Mouse (Mus musculus): ENCODE data around the gene Fam205a1. TPM values are rescaled to one million over a fixed set of nuclear protein-coding genes. Genes with fewer than 3 reads are reported as not detected.
"Not testable (repeated sequence)": the region's sequence is repeated elsewhere in the genome, so short reads cannot be mapped to it uniquely, and the experiment has no call there.

The Fam205a1 gene
- 0.11 and 0.18 TPM in 2 replicates for polyA plus RNA-seq (2012; rRNA removed)

DNA sequence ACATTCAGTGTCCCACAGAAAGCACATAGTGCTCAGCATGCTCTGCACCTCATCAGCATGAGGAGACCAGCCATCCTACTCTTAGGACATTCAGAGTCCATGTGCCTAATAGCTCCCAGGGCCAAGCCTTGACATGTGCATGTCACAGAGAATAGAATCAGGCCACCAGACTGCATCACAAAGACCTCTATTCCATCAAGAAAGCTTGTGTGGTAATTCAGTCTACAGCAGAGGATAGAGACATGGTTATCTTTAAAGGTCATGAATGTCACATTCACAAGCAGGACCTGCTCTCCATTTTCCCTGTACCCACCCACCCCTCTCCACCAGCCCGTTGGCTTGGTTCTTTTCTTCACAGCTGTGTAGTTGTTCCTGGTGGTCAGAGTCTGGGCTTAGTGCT is at the start of gene Fam205a1:
Fam205a1 (minus strand) TSS at position 101 of the 400 bp plus-strand sequence.
- DNase-seq (ENCODE audit: extremely low spot score in 1 of 2, low spot score in 1 of 2), result not testable (repeated sequence)

DNA sequence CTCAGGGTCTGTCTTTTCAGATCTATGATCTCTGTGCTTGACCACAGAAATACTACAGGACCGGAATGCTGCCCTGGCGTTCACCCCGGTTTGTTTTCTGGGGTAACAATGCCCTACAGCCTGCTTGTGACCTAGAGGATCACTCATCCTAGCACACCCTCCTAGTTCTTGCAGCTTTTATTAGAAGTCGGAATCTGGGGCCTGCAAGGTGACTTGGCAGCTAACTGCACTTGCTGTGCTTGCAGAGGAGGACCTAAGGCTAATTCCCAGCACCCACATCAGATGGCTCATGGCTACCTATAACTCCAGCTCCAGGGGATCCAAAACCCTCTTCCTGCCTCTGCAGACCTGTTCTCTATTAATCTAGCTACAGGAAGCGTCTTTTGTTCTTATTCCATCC is 49.0 kb upstream of the Fam205a1 start:
- DNase-seq (ENCODE audit: extremely low spot score in 1 of 2, low spot score in 1 of 2), result no peak

DNA sequence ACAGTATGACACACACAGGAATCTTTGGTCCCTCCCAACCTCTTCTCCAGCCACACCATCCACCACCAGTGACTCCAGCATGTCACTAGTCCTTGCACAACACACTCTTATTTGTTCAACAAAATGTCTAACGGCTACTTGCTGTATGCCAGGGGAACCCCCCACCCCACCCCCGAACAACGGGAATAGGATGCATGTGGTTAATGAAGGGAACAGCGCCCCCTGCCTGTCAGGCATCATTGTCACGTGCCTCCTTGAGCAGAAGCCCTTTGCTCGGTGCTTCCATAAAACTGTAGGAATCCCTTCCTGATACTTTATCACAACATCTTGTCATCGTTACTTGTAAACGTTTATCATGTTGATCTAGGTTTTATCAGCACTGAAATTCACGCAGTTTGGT is 48.5 kb upstream of the Fam205a1 start:
- no peak for DNase-seq (ENCODE audit: extremely low spot score in 1 of 2, low spot score in 1 of 2)

DNA sequence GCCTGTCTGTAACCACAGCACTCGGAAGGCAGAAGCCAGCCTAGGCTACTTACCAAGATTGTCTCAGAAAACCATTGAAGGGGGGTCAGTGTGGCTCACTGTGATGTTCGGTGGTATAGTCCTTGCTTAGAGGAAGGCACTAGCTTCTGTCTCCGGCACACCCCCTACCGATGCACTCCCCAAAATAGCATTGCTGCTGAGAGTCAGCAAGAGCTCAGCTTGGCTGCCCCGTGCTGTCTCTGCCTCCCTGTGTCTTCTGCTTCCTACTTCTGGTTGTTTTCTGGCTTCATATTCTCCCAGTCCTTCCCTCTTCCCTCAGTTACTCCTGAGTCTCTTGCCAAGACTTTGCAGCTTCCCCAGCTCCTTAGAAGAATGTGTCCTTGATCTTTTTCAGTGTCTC is 47.2 kb upstream of the Fam205a1 start:
- DNase-seq (ENCODE audit: extremely low spot score in 1 of 2, low spot score in 1 of 2), result peak; percentile 53 to 72

DNA sequence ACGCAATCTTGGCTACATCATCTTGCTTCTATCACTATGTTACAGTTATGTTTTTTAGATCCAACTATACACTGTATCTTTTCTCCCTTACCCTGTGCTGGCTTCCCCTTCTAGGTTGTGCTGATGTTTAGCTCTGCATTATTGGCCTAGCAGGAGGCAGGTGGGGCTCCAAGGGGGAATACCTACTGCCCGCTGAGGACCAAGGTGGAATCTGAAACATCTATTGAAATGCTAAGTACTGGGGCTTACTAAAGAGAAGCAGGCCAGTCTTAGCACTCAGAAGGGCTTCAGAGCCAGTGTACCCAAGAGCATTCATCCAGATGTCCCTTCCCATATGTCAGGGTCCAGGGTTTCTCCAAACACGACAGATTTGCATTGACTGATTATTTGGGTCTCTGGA is 45.2 kb upstream of the Fam205a1 start:
- DNase-seq (ENCODE audit: extremely low spot score in 1 of 2, low spot score in 1 of 2), result no peak

DNA sequence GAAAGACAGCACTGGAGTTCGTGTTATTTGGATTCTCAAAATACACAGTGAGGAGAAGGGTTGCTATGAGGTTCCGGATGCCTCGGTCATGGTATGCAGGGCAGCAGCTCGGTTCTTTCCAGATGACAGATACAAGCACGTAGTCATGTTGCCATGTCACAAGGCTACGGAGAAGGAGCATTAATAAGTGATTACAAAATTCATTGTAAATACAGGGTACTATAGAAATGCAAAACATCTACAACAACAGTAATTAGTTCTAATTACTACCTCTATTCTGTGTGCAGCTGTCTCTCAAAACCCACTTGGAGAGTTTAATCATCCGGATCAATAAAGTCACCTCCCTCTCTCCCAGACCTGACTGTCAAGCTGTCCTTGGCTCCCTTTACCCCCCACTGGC is 41.4 kb upstream of the Fam205a1 start:
- DNase-seq (ENCODE audit: extremely low spot score in 1 of 2, low spot score in 1 of 2), result no peak

DNA sequence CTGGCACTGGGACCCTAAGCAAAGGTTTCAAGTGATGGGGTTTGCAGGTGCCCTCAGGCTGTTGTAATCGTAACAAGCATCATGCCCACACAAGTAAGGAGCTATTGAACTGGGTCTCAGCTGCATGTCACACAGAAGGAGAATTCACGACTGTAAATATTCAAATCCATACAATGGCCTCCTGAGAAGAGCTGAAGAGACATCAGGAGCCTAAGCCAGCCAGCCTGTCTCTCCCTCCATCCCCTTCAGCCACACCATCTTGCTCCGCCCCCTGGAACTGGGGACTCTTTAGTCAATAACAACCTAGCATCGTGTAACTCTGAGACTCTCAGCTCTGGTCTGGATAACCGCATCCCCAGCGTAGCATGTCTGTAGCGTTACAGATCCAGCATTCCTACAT is 37.5 kb upstream of the Fam205a1 start:
- no peak for DNase-seq (ENCODE audit: extremely low spot score in 1 of 2, low spot score in 1 of 2)

DNA sequence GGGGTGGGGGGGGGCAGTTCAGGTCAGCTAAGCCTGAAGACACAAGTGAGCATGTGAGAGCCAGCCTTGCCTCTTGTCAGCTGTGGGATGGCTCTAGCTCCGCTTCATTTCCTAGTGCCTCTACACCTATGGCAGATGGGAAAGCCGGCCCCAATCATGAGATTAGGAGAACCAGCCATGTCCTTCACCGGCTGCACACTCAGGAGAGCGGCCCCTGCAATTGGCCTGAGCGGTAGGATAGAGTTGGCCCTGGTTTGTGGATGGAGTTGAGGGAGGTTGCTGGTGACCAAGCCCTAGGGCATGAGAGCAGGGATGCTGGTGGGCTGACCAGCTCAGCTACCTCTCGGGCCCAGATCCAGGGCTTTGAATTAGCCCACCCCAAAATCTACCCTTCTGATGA is 35.1 kb upstream of the Fam205a1 start:
- no peak for DNase-seq (ENCODE audit: extremely low spot score in 1 of 2, low spot score in 1 of 2)

DNA sequence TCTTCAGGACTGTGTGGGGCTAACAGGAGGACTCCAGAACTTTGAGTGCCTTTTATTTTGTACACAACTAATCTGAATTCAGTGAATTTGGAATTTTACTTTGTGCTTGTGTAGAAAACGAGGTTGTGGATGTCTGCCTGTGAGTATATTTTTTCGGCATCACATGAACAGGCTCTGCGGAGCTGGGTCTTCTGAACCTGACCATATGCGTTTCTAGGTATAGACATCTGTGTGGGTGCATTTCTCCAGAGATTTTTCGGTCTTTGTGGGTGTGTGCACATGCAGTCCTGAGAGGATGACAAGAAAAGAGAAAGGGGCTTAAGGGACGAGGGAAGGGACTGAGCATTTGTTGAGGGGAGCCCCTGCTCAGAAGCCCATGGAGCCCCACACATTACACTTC is 33.2 kb upstream of the Fam205a1 start:
- DNase-seq (ENCODE audit: extremely low spot score in 1 of 2, low spot score in 1 of 2), result peak; percentile 40 to 60

DNA sequence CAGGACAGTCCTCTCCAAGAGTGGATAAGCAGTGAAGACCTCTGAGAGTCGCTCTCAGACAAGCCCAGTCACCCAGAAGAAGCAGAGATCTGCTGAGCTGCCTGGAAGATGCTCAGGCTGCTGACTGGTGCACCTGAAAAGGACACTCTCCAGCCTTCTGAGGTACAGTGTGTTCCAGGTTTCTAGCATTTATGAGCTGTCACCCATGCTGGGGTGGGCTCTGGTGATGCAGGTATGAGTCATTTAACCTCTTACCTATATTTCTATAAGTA is 26.9 kb upstream of the Fam205a1 start:
- no peak for DNase-seq (ENCODE audit: extremely low spot score in 1 of 2, low spot score in 1 of 2)

DNA sequence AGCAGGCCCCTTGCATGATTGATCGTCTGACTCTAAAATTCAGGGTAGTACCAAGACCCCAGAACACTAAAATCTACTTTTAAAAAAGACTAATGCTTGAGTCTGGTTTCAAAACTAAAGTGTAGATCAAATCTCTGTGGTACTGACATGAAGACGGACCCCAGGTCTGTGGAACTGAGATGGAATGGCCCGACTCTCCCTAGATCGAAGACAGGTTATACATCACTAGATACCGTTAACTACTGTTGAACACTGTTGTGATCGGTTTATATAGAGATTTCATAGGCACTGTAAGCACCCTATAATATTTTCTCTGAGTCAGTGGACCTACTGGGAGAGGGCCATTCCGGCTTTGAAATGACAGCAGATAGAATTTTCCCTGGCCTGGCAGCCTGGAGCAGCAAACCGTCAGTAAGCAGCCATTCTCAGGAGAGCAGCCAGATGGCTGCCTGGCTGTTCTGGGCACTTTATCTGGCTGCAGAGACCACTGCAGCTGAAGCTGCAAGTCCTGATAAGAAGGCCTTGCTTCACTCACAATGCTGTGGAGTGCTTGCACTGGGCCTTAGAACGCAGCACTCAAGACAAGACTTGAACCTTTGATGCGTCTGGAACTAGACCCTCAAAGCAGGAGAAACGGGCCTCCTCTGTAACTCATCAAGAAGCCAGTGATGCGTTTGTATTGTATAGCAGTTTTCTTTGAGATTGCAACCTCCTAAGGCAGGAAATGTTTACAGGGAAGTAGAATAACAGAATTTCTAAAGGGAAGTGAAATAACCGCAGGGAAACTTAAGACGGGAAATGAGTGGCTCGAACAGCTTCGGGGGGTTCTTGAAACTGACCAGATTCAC is 26.4 kb upstream of the Fam205a1 start:
- DNase-seq (ENCODE audit: extremely low spot score in 1 of 2, low spot score in 1 of 2), result no peak

DNA sequence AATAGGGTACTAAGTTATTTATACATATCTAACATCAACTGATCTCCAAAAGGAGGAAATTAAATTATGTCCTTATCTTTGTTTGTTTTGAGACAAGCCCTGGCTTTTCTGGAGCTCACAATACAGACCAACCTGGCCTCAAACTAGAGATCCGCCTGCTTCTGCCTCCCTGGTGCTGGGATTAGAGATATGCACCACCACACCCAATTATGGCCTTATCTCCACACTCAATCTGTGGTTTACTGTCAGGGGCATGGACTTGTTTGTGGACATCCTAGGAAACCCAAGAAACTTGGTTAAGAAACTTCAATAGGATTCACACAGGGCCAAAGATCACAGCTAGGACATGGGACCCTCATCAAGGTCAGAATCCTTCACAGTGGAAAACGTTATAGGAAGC is 24.0 kb upstream of the Fam205a1 start:
- no peak for DNase-seq (ENCODE audit: extremely low spot score in 1 of 2, low spot score in 1 of 2)

DNA sequence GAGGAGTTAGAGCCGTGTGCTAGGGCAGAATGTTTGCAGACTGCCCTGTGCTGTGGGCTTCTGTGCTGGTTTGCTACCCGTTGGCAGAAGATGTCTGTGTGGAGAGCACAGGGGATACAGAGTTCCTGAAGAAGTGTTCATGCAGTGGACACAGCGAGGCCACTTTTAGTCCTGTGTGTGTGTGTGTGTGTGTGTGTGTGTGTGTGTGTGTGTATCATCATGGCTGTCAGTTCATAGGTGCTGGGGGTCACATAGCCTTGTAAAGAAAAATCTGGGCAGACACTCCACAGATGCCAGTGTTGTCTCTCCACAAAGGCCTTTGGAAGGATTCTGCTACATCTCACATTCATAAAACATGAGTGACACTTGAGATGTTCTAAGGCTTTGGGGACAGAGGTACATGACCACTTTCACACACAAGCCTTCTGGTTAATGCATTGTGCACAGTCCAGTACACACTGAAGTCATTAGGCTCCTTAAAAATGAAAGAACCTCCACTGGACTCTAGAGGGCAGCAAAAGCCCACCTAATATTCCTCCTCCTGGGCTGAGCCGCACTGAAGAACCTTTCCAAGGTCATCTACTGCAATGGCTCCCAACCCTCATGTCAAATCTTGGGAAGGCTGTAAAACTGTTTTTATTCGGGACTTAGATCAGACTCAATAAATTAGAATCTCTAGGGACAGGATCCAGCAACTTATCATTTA is 23.1 kb upstream of the Fam205a1 start:
- DNase-seq (ENCODE audit: extremely low spot score in 1 of 2, low spot score in 1 of 2), result peak in 1 of 2 experiments; percentile 80

DNA sequence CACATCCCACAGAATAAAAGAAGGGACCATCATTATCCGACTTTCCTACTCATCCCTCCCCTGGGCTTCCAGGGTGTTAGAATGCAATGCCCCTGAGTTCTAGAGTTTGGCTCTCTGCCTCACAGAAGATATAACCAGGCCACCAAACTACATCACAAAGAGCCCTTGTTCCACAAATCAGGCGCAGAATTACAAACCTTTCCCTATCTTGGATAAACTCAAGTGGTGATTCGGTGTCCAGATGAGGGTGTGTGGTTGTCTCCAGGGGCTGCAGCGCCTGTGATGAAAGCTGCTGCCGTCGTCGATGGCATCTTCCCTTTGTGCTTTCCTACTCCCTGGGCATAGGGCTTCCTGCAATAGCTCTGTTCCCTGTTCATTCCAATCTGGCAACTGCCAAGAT is 20.4 kb upstream of the Fam205a1 start, which contains the start of gene Fam205c:
Fam205c (minus strand) TSS at position 101 of the 400 bp plus-strand sequence.
- DNase-seq (ENCODE audit: extremely low spot score in 1 of 2, low spot score in 1 of 2), result no peak

DNA sequence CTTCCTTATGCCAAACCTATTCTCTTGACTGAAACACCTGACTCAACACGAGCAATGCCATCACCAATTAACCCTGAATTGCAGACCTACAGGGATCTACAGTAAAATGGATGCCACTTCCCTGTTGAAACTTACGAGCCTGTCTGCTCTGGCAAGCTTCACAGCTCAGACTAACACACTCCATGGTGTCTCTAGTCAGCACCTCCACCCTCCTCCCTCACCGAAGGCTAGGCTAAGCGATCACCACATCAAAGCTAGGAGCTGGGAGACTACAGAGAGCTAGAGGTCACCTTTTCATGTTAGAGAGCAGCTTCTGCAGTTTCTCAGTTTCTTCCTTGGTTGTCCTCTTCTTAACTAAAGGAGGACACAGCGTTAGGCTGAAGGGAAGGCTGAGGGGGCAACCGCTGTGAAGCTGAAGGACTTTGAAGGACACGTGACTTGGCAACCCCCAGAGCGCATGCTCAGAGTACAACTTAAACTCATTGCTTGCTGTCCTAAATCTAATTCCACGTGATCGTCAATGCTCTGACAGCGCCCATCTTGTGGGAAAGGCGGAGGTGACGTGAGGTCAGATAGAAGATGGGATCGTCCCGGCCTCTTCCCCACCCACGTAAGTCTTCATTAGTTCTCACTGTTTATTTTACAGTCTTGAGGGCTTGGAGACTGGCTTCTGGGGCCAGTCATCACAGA is 19.2 kb upstream of the Fam205a1 start:
- no peak for DNase-seq (ENCODE audit: extremely low spot score in 1 of 2, low spot score in 1 of 2)

DNA sequence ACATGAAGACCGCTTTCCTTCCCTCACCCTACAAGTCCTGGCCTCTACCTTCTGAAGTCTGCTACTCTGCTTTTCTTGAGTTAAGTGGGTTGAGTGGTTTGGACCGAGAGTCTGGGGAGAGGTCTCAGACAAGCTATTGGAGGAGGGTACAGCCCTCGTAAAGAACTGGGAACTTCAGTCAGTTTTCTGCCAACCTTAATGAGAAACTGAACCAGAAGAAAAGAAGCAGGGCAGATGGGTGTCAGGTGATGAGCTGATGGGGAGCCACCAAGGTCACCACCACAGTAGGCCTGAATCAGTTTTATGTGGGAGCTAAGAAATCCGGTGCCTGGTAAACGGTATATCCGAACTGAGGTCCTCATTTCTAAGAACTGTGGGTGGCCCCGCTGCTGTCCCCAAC is 18.5 kb upstream of the Fam205a1 start:
- DNase-seq (ENCODE audit: extremely low spot score in 1 of 2, low spot score in 1 of 2), result no peak

DNA sequence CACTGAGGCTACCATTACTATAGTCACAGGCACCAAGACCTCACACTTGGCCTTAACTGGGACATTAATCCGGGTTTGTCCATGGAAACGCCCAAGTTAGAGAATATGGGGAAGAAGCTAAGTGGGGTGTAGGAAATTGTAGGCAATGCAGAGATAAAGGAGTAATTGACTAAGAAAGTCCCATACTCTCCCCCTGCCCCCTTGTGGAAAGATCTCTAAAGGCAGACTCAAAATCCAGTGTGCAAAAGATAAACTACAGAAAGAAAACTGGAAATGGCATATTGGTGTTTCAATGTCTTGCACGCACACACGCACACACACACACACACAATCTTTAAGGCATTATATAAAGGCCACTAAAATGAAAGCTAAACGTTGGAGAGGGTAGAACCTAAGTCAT is 17.1 kb upstream of the Fam205a1 start:
- peak in 1 of 2 experiments; percentile 15 for DNase-seq (ENCODE audit: extremely low spot score in 1 of 2, low spot score in 1 of 2)

DNA sequence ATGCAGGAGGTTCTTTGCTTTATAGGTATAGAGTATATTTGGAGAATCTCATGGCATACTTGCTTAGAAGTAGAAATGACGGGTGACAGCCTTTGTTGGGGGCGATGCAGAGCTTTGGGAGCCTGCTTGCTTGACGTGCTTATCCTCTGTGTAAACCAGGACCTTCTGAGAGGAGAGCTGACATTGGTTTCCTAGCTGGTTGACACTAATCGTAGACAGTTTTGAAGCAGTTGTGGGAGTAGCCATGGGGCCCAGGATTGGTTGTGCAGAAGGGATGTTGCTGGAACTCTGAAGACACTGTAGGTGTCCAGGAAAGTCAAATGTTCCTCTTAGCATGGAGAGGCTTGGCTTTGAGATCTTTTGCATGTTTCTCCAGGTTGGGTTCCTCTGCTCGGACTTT is 14.5 kb upstream of the Fam205a1 start:
- no peak for DNase-seq (ENCODE audit: extremely low spot score in 1 of 2, low spot score in 1 of 2)

DNA sequence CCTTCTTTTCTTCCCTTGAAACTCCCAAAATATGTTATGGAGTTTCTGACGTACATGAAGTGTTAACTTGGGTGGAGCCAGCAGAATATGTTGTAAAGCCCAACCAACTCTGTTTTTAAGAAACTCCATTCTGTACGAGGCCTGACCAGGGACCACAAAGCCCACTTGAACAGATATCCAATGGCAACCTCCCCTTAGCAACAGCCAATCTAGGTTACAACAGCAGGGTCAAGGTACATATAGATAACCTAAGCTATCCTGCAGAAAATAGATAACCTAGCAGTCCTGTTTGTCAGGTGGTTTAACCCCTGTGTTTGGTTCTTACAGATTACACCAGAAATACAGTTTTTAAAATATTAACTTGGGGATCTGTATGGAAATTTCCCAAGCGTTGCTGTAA is 13.7 kb upstream of the Fam205a1 start:
- no peak for DNase-seq (ENCODE audit: extremely low spot score in 1 of 2, low spot score in 1 of 2)

DNA sequence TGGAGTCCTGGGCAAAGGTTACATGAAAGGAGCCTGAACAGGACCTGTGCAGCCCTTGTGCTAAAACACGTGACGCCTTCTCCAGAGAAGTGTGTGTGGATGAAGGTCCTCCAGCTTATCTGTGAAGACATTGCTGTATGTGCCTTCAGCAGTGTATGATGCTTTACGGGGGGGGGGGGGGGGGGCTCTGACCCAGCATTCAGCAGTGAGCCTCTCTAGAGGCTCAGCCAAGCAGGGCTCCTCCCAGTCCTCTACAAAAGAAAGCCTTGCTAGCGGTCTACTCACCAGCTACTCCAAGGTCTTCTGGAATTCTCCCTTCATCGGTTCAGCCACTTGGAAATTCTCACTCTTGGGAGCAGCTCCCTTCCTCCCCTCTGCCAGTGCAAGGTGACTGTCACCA is 9.8 kb upstream of the Fam205a1 start:
- DNase-seq (ENCODE audit: extremely low spot score in 1 of 2, low spot score in 1 of 2), result not testable (repeated sequence)

DNA sequence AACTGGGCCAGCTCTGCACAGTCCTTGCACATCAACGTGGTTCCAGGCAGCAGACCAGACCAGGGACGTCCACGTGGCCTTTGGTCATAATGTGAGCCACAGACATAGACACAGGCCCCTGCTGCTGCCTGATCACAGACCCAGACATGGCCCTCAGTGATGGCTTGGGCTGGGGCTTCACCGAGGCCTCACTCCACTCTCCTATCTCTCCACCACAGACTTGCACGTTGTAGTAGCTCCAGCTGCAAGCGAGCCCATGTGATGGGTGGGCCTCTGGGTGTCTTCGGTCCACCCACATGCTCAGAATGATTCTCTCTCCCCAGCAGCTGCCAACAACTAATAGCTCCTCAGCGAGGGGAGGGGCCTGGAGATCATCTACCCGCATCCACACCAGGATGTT is 6.8 kb upstream of the Fam205a1 start:
- not testable (repeated sequence) for DNase-seq (ENCODE audit: extremely low spot score in 1 of 2, low spot score in 1 of 2)

DNA sequence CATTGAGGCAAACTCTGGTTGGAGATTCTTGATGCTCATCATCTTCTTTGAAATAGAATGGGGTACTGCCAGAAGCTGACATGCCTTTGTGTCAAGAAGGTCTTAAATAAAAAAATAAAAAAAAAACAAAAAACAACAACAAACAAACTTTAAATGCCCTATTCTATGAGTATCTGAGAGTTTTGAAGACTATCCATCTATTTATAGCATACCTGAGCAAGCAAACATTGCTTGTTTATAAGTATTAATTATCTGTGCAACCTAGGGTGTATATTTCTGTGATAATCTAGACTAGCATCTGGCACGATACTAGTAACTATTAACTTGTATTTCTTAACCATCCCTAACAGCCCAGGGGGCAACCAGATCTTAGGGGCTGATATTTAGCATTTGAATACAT is 3.0 kb upstream of the Fam205a1 start, which contains the start of gene Gm12394:
Gm12394 (minus strand) TSS at position 101 of the 400 bp plus-strand sequence.
- DNase-seq (ENCODE audit: extremely low spot score in 1 of 2, low spot score in 1 of 2), result not testable (repeated sequence)

Measured in frontal cortex, adult 2 months (tissue).